ENCODE assay signal across 8 mouse cellular contexts in genomic region chr7:109011596-109012180, GRCm38 (mm10).
A peak's percentile ranks its signal among the peaks of the same experiment; 100 is the strongest.
DNase-seq lines count a peak whose midpoint lies in the region; ATAC-seq and TF ChIP-seq lines count a peak whose summit lies in the region.

No protein-coding gene starts in this region.

- H3K9me3 ChIP-seq in kidney, embryonic 15.5 days (replicated peaks), result no peaks in the 10 kb centered on the region
- no peaks in the 10 kb centered on the region for H3K9me3 ChIP-seq in forebrain, embryonic 16.5 days (ENCODE audit: control insufficient read depth, low read length)
- H3K9me3 ChIP-seq in neural tube, embryonic 15.5 days (replicated peaks), result no peaks in the 10 kb centered on the region

- no peak overlapping the region for H3K9ac ChIP-seq in kidney, embryonic 15.5 days
- peak overlapping the region; percentile 90 for H3K9ac ChIP-seq in forebrain, embryonic 16.5 days (replicated peaks; ENCODE audit: low read depth, low read length)
- peak overlapping the region; percentile 75 for H3K9ac ChIP-seq in neural tube, embryonic 15.5 days (replicated peaks)

- H3K4me3 ChIP-seq in kidney, embryonic 15.5 days (replicated peaks), result peak overlapping the region; percentile 66
- peak overlapping the region; percentile 79 for H3K4me3 ChIP-seq in forebrain, embryonic 16.5 days (replicated peaks; ENCODE audit: low read length)
- peak overlapping the region; percentile 74 for H3K4me3 ChIP-seq in left cerebral cortex, adult 2 months
- peak overlapping the region; percentile 57 for H3K4me3 ChIP-seq in neural tube, embryonic 15.5 days (replicated peaks)

- ATAC-seq in kidney, embryonic 15.5 days (replicated peaks; ENCODE audit: low FRiP score), result no peak; the same call in 1 of the 2 replicates
- peak; percentile 69 for ATAC-seq in forebrain, embryonic 16.5 days
- ATAC-seq in neural tube, embryonic 15.5 days (ENCODE audit: low FRiP score), result peak; percentile 76

- WGBS in kidney, embryonic 15.5 days, result 49% methylated on average over 8 of the region's 8 CpGs
- WGBS in forebrain, embryonic 16.5 days, result 20% methylated on average over 8 of the region's 8 CpGs
- WGBS in neural tube, embryonic 15.5 days, result 17% methylated on average over 8 of the region's 8 CpGs

- H3K4me1 ChIP-seq in kidney, embryonic 15.5 days, result peaks cover 5% of the 10 kb centered on the region; the same call in 1 of the 2 replicates
- H3K4me1 ChIP-seq in forebrain, embryonic 16.5 days (replicated peaks; ENCODE audit: control insufficient read depth, insufficient read depth, low read length), result peaks cover 32% of the 10 kb centered on the region
- H3K4me1 ChIP-seq in neural tube, embryonic 15.5 days, result peaks cover 51% of the 10 kb centered on the region

- peak overlapping the region; percentile 97 for H3K4me2 ChIP-seq in kidney, embryonic 15.5 days
- H3K4me2 ChIP-seq in forebrain, embryonic 16.5 days (ENCODE audit: low read length), result peak overlapping the region; percentile 75
- H3K4me2 ChIP-seq in neural tube, embryonic 15.5 days, result peak overlapping the region; percentile 69

- no peaks in the 10 kb centered on the region for H3K36me3 ChIP-seq in kidney, embryonic 15.5 days
- no peaks in the 10 kb centered on the region for H3K36me3 ChIP-seq in forebrain, embryonic 16.5 days (ENCODE audit: control insufficient read depth, insufficient read depth)
- no peaks in the 10 kb centered on the region for H3K36me3 ChIP-seq in neural tube, embryonic 15.5 days

- intact Hi-C loops in left cerebral cortex, adult 2 months (cut with DNase I), result loop anchor here (2.0 kb wide), 1 partner anchor 21 kb away; no protein-coding TSS in a partner anchor
- intact Hi-C loops in heart, postnatal 25 days (cut with DNase I), result no loop called here

- H3K27ac ChIP-seq in kidney, embryonic 15.5 days, result no peak overlapping the region
- peak overlapping the region; percentile 73 for H3K27ac ChIP-seq in forebrain, embryonic 16.5 days (ENCODE audit: low read length)
- H3K27ac ChIP-seq in left cerebral cortex, adult 2 months, result peak overlapping the region; percentile 94
- H3K27ac ChIP-seq in neural tube, embryonic 15.5 days (replicated peaks), result peak overlapping the region; percentile 90

- no peak for TF ChIP-seq CTCF in left cerebral cortex, adult 2 months (IDR thresholded peaks at IDR 0.05)

- no peak for DNase-seq in kidney, postnatal 4 days
- peak in 1 of 2 experiments; percentile 64 for DNase-seq in left cerebral cortex, adult 2 months (ENCODE audit: extremely low spot score in 1 of 2, low spot score in 2 of 2)
- no peak for DNase-seq in thymus, postnatal 25 days
- DNase-seq in adrenal gland, adult 18-20 months (ENCODE audit: low spot score in 2 of 2), result no peak
- no peak for DNase-seq in heart, postnatal 25 days (ENCODE audit: low spot score)

- H3K27me3 ChIP-seq in kidney, embryonic 15.5 days, result peaks cover 48% of the 10 kb centered on the region
- H3K27me3 ChIP-seq in forebrain, embryonic 16.5 days (replicated peaks; ENCODE audit: control insufficient read depth, insufficient read depth, low read length), result peaks cover 2% of the 10 kb centered on the region; the same call in 1 of the 2 replicates
- no peaks in the 10 kb centered on the region; the same call in 1 of the 2 replicates for H3K27me3 ChIP-seq in neural tube, embryonic 15.5 days (replicated peaks)
